Mouse (Mus musculus) midbrain, embryonic 14.5 days (tissue): ENCODE results near the gene Ccdc117. TPM values are rescaled to one million over a fixed set of nuclear protein-coding genes. Genes with fewer than 3 reads are reported as not detected.
"Not testable (repeated sequence)": the region's sequence is repeated elsewhere in the genome, so short reads cannot be mapped to it uniquely, and the experiment has no call there.

Experiments
- ATAC-seq: fragments of 200-750 bp; cut with Nextera tagmentation; 2 replicates; pipeline ENCODE4 v1.8.0; 2017; ENCODE audit warnings: moderate number of reproducible peaks, moderate library complexity; ENCODE audit not compliant: low FRiP score, low TSS enrichment
- DNase-seq: peaks from one replicate; pipeline ENCODE4 v3.0.0-alpha.2; 2015
- H3K27ac ChIP-seq: fragments of 300-500 bp; sonication (generic); replicated peaks from 2 replicates; pipeline ENCODE4 v1.5.1; 2014; ENCODE audit warnings: mild to moderate bottlenecking, low read depth, low read length, moderate library complexity
- H3K27me3 ChIP-seq: fragments of 300-500 bp; sonication (generic); 2 replicates; pipeline ENCODE4 v1.6.1; 2014; ENCODE audit warnings: low read length, control low read depth, mixed read lengths; ENCODE audit not compliant: control insufficient read depth, insufficient read depth
- H3K36me3 ChIP-seq: fragments of 300-500 bp; sonication (generic); 2 replicates; pipeline ENCODE4 v1.6.1; 2014; ENCODE audit warnings: low read length, control low read depth; ENCODE audit not compliant: control insufficient read depth, insufficient read depth
- H3K4me1 ChIP-seq: fragments of 300-500 bp; sonication (generic); 2 replicates; pipeline ENCODE4 v1.6.1; 2014; ENCODE audit warnings: mild to moderate bottlenecking, antibody characterized with exemption, low read length, control low read depth; ENCODE audit not compliant: control insufficient read depth, insufficient read depth
- H3K4me2 ChIP-seq: fragments of 300-500 bp; sonication (generic); 2 replicates; pipeline ENCODE4 v1.6.1; 2014; ENCODE audit warnings: mild to moderate bottlenecking, low read length, moderate library complexity
- H3K4me3 ChIP-seq: fragments of 300-500 bp; sonication (generic); replicated peaks from 2 replicates; pipeline ENCODE4 v1.5.1; 2014; ENCODE audit warnings: low read depth, low read length
- H3K9ac ChIP-seq: fragments of 300-500 bp; sonication (generic); replicated peaks from 2 replicates; pipeline ENCODE4 v1.6.1; 2014; ENCODE audit warnings: mild to moderate bottlenecking, low read length, moderate library complexity
- H3K9me3 ChIP-seq: fragments of 300-500 bp; sonication (generic); 2 replicates; pipeline ENCODE4 v1.6.1; 2016; ENCODE audit warnings: low read length, control low read depth, mixed read lengths; ENCODE audit not compliant: control insufficient read depth
- whole genome bisulfite sequencing: fragments of 180-500 bp; shearing (Covaris S2); extraction: QIAGEN DNeasy Blood & Tissue Kit; methylation state at CpG from one replicate; pipeline ENCODE4 v1.1.7; 2014; 5-methylcytosine and 5-hydroxymethylcytosine counted together
- polyA plus RNA-seq: library from polyadenylated mRNA; unstranded; fragments of >200 nt; fragmentation: Nextera tagmentation; extraction: Ambion mirVana; gene quantifications from 2 replicates; pipeline ENCODE4 v1.2.1, GENCODE M21; 2014

Ccdc117 gene
- polyA plus RNA-seq, 1 experiment from 2014 or later: 14.8 TPM

DNA sequence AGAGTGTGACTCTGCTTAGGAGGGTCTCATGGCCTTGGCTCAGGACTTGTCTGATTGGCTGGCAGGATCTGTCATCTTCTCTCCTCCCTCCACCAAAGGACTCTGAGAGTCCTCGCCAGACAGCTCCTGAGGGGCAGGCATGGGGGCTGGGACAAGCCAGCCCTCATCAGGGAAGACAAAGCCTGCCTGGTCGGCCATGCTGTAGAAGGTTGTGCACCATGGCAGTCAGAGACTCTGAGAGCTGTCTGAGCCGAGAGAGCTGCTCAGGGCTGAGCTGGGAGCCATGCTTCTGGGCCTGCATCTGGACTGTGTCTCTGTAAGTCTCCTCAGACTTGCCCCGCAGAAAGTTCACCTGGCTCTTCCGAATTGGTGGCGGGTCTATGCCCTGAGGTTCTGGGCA is 21.9 kb upstream of the Ccdc117 start:
- WGBS: 57% methylated on average over 6 of the region's 6 CpGs
- Histone ChIP-seq H3K27ac (no peak overlapping the region), H3K4me1 (peaks cover 4% of the 10 kb centered on the region; the same call in 1 of the 2 replicates), H3K9ac (no peak overlapping the region), H3K4me2 (no peak overlapping the region), H3K27me3 (no peaks in the 10 kb centered on the region), H3K36me3 (no peaks in the 10 kb centered on the region), H3K9me3 (no peaks in the 10 kb centered on the region), H3K4me3 (no peak overlapping the region)
- ATAC-seq (no peak), DNase-seq (no peak)

DNA sequence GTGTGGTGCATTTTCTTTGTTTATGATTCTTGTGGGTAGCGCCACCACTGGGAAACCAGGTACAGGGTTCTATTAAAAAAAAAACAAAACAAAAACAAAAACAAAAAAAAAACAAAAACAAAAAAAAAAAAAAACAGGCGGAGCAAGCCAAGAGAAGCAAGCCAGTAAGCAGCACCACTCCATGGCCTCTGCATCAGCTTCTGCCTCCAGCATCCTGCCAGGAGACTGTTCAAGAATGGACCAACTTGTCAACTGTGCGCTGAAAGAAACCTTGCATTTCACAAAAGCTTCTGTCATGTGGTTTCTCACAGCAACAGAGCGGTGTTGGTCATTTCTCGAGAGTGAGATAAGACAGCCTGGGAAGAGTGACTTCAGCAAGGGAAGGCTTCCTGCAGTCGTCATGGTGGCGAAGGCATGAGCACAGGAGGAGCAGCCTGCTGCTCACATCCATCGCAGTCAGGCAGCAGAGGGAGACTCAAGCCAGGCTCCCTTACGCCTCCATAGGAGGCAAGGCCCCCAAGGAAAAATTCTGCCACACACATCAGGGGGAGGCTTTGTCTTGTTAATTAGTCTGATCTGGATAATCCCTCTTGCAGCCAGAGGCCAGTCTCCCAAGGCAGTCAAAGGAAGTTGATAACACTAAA is 20.8 kb upstream of the Ccdc117 start:
- ATAC-seq: peak; percentile 66; the same call in 1 of the 2 replicates
- H3K36me3 ChIP-seq: no peaks in the 10 kb centered on the region

DNA sequence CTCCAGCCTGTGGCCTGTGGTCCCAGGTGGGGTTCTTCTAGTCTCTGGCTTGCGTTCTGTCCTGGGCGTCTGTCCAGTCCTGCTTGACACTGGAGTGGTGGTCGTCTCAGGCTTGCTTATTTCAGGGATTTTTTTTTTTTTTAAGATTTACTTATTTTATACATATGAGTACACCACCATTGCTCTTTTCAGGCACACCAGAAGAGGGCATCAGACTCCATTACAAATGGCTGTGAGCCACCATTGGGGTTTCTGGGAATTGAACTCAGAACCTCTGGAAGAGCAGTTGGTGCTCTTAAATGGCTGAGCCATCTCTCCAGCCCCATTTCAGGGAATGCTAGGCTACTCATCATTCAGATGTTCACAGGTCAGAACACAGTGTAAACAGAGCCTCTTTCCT is 18.3 kb upstream of the Ccdc117 start:
- WGBS: 88% methylated on average over 3 of the region's 3 CpGs
- no peak overlapping the region for H3K27ac ChIP-seq
- no peak overlapping the region for H3K9ac ChIP-seq
- H3K27me3 ChIP-seq: no peaks in the 10 kb centered on the region
- no peaks in the 10 kb centered on the region for H3K36me3 ChIP-seq
- H3K9me3 ChIP-seq: no peaks in the 10 kb centered on the region
- DNase-seq (no peak), ATAC-seq (no peak)
- H3K4me2 ChIP-seq: no peak overlapping the region
- H3K4me1 ChIP-seq: peaks cover 4% of the 10 kb centered on the region; the same call in 1 of the 2 replicates
- H3K4me3 ChIP-seq: no peak overlapping the region

More for the DNA sequence above, 20.8 kb upstream of the Ccdc117 start:
- DNase-seq: peak; percentile 70
- no peaks in the 10 kb centered on the region for H3K9me3 ChIP-seq
- H3K4me2 ChIP-seq: no peak overlapping the region
- H3K27me3 ChIP-seq: no peaks in the 10 kb centered on the region
- 0 out of 2 replicates have a peak overlapping the region, but pooled peaks have one; percentile 26 for H3K27ac ChIP-seq
- H3K4me1 ChIP-seq: peaks cover 4% of the 10 kb centered on the region; the same call in 1 of the 2 replicates
- 21% methylated on average over 9 of the region's 9 CpGs for WGBS
- H3K4me3 ChIP-seq: no peak overlapping the region
- H3K9ac ChIP-seq: no peak overlapping the region

DNA sequence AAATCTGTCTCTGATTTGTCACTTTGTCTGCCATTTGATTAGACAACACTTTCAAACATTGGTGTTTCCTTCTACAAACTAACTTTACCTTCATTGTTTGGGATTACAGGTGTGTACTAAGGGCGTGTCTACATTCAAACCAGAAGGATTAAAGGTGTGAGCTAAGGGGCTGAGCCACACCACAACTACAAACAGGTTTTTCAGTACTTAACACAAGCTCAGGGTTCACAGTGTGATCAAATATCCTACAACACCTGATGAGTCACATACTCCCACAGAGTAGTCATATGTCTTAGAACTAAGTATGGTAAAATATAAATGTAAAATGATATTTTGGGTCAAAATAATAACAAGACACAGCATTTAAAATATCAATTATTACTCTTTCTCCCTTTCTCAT is 9.9 kb upstream of the Ccdc117 start:
- Histone ChIP-seq H3K27ac (no peak overlapping the region), H3K9ac (no peak overlapping the region), H3K9me3 (no peaks in the 10 kb centered on the region), H3K4me3 (no peak overlapping the region), H3K4me2 (no peak overlapping the region), H3K4me1 (no peaks in the 10 kb centered on the region), H3K36me3 (no peaks in the 10 kb centered on the region), H3K27me3 (no peaks in the 10 kb centered on the region)
- WGBS: 60% methylated on average over 1 of the region's 1 CpGs
- ATAC-seq (no peak), DNase-seq (no peak)

DNA sequence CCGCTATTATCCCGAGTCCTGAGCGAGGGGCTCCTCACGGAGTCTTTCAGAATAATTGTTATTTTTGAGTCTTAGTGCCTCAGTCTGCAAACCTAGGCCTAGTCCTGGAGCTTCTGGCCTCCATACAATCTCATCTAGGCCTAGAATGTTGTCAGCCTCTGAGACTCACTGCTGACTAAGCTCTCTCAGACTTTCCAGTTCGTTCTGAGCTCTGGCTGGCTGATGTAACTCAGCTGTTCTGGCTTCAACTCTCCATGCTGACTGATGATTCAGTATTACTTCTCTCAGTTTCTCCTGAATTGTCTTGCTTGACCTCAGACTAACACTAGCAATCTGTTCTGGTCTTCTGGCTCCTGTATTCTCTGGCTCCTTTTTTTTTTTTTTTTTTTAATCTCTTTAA is 9.4 kb upstream of the Ccdc117 start:
- no peak for ATAC-seq
- no peaks in the 10 kb centered on the region for H3K9me3 ChIP-seq

DNA sequence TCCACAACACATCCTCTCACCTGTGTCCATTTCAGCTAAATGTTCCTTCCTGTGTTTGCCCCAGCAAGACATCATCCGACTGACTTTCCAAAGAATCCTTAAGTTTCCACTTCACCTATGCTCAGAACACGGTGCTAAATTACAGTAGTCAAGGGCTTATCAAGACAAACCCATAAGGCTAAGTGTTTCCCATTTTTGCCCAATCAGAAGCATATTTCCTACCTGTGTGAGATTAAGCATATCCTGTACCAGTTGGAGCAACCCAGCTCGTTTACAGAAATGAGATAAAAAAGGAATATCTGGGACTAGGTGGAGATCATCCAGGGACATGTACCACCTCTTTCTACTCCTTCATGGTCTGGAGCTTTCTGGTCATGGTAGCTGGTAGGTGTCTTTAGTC is 4.7 kb upstream of the Ccdc117 start:
- H3K9me3 ChIP-seq: no peaks in the 10 kb centered on the region
- H3K4me1 ChIP-seq: no peaks in the 10 kb centered on the region
- no peak overlapping the region for H3K9ac ChIP-seq
- no peaks in the 10 kb centered on the region for H3K36me3 ChIP-seq
- H3K4me3 ChIP-seq: no peak overlapping the region
- 89% methylated on average over 3 of the region's 3 CpGs for WGBS
- no peak overlapping the region for H3K27ac ChIP-seq
- ATAC-seq (no peak), DNase-seq (no peak)
- H3K27me3 ChIP-seq: no peaks in the 10 kb centered on the region
- no peak overlapping the region for H3K4me2 ChIP-seq

More for the DNA sequence above, 9.4 kb upstream of the Ccdc117 start:
- H3K36me3 ChIP-seq: no peaks in the 10 kb centered on the region
- H3K4me2 ChIP-seq: no peak overlapping the region
- no peak overlapping the region for H3K4me3 ChIP-seq
- H3K9ac ChIP-seq: no peak overlapping the region
- no peaks in the 10 kb centered on the region for H3K4me1 ChIP-seq
- H3K27me3 ChIP-seq: no peaks in the 10 kb centered on the region
- 92% methylated on average over 5 of the region's 5 CpGs for WGBS
- no peak for DNase-seq
- no peak overlapping the region for H3K27ac ChIP-seq

DNA sequence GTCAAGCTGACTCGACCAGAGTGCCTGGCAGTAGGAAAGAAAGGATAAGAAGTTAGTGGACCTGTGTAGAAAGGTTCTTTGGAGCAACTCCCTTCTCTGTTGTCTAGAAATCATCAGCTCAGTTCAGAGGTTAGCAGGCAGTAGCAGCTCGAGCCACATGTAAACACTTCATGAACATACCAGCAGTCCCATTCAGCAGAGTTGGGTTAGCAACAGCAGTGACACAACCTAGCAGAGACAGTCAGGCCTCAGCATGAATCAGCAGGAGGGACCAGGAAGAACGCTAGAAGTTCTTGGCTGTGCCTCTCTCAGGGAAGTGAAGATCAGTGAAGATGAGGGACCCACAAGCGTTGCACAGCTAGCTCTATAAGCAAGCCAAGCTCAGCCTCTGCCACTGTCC is 3.5 kb upstream of the Ccdc117 start:
- no peak overlapping the region for H3K4me2 ChIP-seq
- no peaks in the 10 kb centered on the region for H3K27me3 ChIP-seq
- H3K9ac ChIP-seq: no peak overlapping the region
- H3K36me3 ChIP-seq: no peaks in the 10 kb centered on the region
- ATAC-seq (no peak), DNase-seq (no peak)
- 81% methylated on average over 4 of the region's 4 CpGs for WGBS
- no peaks in the 10 kb centered on the region for H3K9me3 ChIP-seq
- H3K4me1 ChIP-seq: peaks cover 6% of the 10 kb centered on the region
- no peak overlapping the region for H3K27ac ChIP-seq
- no peak overlapping the region for H3K4me3 ChIP-seq

DNA sequence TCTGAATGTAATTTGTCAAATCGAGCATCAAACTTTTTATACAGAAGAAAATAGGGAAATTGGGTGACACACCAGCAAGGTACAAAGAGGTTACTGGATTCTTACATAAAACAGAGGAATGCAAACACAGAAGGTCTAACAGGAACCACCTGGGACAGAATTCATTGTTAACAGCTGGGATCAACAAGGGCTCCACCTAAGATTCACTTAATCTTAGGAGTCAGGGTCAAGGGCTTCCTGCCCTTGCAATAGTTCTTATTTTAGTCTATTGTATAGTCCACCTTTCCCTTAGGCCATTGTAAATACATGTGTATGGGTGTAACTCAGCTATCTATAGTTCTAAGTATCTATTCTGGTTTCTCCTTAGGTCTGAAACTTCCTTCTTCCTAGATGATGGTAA is 2.7 kb upstream of the Ccdc117 start:
- H3K27ac ChIP-seq, H3K9ac ChIP-seq, H3K27me3 ChIP-seq, DNase-seq, H3K4me3 ChIP-seq, H3K4me1 ChIP-seq, H3K36me3 ChIP-seq, H3K9me3 ChIP-seq, ATAC-seq, H3K4me2 ChIP-seq: not testable (repeated sequence)
- WGBS: 93% methylated on average over 1 of the region's 1 CpGs

DNA sequence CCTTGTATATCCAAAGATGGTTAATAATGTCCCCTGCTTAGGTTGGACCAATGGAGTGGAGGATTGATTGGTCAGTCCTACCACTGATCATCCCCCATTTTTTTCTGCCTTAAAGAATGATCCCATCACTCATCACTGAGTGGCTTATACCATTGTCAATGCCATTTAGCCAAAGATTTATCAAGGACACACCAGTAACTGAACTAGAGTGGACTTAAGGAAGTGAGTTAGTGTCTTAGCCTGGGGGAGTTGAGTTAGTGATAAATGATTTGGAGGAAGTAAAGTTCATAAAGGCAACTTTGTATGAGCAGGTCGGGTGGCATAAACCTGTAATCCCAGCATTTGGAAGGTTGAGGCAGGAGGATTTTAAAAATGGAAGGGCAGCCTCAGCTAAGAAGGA is 1.3 kb upstream of the Ccdc117 start:
- DNase-seq: no peak
- no peak overlapping the region for H3K9ac ChIP-seq
- no peaks in the 10 kb centered on the region for H3K9me3 ChIP-seq
- peaks cover 4% of the 10 kb centered on the region; the same call in 1 of the 2 replicates for H3K36me3 ChIP-seq
- H3K4me3 ChIP-seq: no peak overlapping the region
- ATAC-seq: no peak
- 82% methylated on average over 1 of the region's 1 CpGs for WGBS
- H3K4me1 ChIP-seq: peaks cover 8% of the 10 kb centered on the region
- H3K27ac ChIP-seq: no peak overlapping the region
- H3K27me3 ChIP-seq: no peaks in the 10 kb centered on the region
- no peak overlapping the region for H3K4me2 ChIP-seq
